Mouse (Mus musculus) embryo, embryonic 11.5 days (tissue): Measurements from ENCODE around the gene Tnp2.
A peak's percentile ranks its signal among the peaks of the same experiment; 100 is the strongest.

Source experiments
- DNase-seq: peaks from one replicate; pipeline ENCODE4 v3.0.0-alpha.2; 2012; ENCODE audit warnings: low read depth, low spot score

Gene Tnp2

DNA sequence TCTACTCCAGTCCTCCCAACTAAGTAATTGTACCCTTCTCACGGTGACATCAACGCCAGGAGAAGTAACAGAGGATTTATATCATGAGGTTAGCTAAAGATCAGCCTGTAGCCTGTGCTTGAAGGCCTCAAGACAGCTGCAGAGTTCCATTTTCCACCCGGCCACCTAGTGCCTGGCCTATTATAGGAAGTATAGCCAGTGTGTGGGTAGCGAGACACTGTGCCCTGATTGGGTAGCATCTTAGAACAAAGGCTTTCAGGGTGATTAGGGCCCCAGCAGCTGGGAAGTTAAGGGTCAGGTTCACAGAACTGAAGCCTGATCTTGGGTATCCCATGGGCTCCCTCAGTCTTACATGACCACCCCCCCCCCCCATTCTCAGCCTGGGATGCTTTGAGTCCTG lies 406 bp upstream of the Tnp2 start:
- no peak for DNase-seq

DNA sequence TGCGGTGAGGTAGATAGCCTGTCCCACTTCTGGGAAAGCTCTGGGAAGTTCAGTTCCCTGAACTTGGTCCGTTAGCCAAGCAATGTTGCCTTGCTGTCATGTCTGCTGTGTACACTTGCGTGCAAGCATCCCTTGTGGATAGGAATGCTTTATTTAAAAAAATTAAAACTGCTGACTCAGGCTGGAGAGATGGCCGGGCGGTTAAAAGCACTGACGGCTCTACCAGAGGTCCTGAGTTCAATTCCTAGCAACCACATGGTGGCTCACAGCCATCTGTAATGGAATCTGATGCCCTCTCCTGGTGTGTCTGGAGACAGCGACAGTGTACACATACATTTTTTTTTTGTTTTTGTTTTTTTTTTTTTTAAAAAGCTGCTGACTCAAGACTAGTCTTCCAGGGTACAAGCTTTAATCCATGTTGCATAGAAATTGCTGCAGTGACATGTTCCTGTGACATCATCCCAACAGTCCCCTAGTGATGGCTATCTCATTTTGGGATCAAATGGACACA lies 857 bp downstream of the Tnp2 start:
- no peak for DNase-seq

DNA sequence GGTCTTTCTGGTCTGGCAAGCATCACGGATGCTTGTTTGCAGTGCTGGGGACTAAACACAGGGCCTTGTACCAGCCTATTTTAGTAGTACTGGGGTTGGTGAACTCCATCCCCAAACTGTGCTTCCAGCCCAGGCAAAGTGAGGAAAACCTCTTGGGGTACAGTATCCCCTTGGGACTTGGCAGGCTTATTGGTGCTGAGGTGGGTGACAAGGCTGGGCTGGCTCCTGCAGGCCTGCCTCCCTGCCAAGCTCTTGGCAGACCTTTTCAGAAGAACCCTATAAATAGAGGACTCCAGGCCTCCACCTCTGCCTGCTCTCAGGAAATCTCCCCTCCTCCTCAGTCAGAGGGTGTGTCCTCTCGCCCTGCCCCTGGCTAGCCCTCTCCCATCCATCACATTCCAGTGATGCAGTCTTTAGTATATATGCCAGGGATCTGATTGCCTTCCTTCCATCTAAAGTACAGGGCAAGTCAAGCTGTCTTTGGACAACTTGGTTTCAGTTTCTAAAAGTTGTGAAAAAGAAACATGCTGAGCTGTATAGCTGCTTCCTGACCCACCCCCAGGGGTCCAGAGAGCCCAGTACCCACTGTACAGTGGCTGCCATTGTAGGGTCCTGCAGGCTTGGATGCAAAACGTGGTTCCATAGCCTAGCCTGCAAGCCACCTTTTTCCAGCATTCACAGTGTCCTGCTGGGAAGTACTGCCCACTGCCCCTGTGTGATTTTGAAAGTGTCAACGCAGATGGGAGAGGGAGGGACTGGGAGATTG lies 1.5 kb downstream of the Tnp2 start:
- DNase-seq, result no peak

DNA sequence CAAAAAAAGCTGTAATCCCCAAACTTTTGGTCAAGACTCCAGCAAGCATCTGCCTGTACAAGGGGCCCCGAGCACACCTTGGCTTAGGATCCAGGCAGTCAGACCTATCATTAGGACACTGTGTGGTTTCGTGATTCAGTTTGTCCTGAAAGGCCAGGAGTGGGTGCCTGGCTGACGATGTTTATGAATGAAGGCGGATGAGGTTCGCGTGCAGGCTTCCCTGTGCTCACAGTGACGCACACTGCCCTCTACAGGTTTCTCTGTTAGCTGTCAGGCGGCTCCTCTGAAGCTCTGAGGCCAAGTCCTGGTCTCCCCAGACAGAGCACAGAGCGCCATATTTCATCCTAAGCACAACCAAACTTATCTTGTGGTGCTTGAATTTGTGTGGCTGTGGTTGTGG lies 2.2 kb downstream of the Tnp2 start:
- peak; percentile 83 for DNase-seq

DNA sequence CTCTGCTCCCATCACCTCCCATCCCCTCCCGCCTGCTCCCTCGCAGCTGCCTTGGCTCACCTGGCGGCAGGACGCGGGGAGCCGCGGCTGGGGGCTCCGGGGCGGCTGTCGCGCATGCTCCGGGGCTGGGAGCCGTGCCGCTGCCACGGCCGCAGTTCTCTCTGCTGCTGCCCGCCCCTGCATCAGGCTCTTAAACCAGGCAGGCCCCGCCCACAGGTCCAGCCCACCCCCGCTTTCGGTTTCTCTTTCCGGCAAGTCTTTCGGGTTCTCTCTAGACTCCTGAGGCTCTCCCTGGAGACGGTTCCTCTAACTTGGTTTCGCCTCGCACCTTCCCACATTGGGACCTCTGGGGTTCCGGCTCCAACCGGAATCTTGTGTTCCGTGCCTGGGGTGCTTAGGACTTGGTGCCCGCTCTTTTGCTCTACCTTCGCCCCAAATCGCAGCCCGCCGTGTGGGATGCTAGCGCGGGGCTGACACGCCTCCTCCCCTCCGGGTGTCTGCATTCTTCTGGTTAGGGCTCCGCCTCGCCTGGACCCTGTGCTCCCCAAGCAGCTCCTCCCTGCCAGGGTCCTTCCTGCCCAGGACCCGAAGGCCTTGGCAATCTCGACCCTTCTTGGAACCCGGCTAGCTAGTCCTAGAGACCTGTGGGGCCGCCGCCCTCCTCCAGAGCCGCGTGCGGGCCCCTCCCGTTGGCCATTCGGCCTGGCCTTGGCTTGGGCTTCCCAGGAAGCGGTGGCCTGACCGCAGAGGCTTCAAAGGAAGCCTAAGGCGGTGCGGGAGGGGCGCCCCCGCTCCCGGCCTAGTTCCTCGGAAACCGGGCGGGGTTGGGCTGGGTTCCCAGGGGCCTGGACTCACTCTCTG lies 2.9 kb downstream of the Tnp2 start, which contains the start of gene Socs1:
Socs1 (minus strand) TSS at position 166 of the 861 bp plus-strand sequence.
- peak; percentile 85 for DNase-seq

DNA sequence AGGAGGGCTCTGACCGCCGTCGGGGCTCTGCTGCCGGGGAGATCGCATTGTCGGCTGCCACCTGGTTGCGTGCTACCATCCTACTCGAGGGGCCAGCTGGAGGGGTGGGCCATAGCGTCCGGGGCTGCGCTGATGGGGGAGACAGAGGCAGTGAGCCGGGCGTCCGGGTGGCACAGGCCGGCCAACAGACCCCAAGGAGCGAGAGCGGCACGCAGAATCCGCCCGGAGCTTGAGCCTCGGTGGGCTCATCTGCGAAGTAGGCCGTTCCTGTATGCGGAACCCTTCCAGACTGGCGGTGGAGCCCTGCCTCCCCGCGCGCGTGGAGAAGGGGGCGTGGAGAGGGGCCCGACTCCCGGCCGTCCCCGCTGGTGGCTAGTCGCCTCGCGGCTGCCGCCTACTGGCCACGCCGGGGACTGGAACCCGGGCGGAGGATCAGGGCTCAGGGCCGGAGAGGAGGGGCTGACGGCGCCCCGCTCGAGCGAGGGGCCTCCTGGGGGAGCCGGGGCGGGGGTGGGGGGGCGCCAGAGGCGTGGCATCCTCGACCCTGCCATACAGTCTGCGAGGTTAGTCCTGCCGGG lies 3.6 kb downstream of the Tnp2 start:
- peak; percentile 86 for DNase-seq

DNA sequence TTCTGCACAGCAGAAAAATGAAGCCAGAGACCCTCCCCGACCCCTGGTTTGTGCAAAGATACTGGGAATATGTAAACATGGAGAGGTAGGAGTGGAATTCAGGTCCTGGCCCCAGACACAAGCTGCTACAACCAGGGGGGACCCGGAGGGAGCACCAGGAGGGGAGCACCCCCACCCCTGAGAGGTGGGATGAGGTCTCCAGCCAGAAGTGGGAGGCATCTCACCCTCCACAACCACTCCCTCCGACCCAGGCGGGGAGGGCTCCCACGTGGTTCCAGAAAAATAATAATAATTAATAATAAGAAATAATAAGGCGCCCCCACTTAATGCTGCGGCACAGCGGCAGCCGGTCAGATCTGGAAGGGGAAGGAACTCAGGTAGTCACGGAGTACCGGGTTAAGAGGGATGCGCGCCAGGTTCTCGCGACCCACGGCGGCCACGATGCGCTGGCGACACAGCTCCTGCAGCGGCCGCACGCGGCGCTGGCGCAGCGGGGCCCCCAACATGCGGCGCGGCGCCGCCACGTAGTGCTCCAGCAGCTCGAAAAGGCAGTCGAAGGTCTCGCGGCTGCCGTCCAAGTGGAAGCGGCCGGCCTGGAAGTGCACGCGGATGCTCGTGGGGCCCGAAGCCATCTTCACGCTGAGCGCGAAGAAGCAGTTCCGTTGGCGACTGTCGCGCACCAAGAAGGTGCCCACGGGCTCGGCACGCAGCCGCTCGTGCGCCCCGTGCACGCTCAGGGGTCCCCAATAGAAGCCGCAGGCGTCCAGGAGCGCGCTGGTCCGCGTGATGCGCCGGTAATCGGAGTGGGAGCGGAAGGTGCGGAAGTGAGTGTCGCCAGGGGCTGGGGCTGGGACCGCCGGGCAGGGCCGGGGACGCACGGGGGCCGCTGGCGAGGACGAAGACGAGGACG lies 4.3 kb downstream of the Tnp2 start:
- DNase-seq, result peak; percentile 20

DNA sequence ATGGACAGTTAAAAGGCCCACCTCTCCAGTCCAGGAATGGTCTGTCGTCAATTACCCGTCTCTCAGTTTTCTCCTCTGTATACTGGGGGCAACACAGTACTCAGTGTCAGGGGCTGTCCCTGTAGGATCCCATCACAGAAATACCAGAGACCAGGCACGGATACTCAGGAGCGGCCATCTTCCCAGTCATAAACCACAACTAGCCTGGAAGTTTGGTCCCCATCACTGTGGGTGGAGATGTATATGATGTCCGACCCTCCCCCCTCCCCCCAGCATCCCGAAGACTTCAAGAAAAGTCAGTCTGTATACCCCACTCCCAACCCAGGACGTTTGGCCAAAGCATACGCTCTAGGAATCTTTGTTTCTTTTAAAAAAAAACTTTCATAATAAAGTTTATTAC lies 5.0 kb downstream of the Tnp2 start:
- DNase-seq, result no peak

DNA sequence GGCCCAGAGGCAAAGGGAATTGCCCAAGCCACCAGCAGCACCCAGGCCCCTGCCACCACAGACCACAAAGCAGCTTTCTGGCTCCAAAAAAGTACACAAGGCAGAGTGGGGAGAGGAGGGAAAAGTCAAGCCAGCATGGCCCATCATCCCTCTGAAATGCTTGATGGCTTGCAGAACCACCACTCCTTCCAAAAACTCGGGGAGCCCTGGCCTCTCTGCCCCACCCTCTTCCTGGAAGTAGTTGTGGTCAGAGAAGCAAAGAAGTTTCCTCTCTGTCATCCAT lies 5.4 kb downstream of the Tnp2 start:
- no peak for DNase-seq

DNA sequence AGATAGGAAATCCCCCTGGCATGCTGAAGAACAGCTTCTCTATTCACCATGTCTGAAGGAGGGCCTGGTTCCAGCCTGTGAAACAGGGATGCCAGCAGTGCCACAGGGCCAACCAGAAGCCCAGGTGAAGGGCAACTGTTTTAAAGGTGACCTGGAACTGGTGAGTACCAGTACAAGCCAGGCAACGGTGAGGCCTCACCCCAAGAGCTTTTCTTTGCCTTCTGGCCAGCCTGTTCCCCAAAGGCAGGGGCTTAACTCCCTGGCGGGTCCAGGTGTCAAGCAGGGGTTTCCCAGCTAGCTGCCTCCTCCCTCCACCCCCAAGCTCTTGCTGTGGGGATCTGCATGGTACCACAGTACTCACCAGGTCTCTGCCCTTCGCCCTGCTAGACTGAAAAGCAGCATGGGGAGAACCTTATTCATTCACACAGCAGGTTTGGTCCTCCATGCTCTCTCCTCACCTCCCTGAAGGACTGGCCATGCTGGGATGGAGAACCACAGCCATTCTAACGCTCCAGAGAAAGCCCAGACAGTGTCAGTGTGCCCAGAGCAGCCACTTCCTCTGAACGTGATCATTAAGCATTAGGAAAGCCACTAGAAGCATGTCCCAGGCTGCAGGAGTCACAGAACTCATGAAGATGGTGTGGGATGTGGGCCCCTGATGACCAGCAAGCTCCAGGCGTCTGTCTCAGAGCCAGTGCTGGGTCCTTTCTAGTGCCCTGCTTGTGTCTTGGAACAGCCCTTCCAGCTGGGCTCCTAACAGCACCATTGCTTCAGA lies 5.9 kb downstream of the Tnp2 start:
- DNase-seq, result no peak

DNA sequence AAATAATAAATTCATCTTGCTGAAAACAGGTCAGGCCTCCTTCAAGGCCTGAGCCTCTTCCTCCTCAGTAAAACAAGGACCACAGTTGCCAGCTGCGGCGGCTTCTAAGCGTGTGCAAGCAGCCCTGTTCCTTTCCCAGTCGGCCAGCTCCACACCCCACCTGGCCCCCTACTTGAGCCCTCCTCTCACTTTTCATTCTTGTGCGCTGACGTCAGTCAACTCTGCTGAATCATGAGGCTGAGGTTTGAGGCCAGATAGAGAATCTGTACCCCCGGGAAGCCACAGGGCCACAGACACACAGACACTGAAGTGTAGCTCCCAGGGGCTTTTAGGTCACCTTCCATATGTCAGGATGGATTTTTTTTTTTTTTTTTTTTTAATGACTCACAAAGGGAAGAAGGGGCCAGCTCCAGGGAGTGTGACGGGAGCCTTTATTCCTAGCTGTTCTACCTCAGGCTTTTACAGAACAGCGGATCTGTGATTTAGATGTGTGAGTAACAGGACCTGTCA lies 6.5 kb downstream of the Tnp2 start:
- peak; percentile 24 for DNase-seq

DNA sequence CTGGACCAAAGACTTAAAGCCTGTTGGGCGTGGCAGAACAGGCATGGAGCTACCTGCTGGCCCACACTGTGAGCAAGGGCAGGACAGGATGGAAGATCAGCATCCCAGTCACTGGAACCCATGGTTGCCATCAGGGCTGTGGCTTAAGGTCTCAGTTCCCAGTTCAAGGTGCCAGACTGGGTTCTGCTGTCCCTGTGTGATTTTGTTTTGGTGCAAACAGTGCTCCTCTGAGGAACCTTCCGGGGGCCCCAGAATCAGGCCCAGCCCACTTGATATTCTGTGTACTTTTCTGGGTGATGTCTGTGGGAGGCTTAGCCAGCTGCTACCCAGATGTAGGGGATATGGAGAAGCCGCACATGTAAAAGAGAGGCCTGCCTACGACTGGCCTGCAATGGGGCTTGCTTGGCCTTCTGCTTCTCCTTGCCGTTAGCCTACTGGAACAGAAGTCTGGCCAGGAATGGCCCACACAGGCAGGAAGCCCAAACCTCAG lies 7.8 kb downstream of the Tnp2 start:
- DNase-seq, result no peak

DNA sequence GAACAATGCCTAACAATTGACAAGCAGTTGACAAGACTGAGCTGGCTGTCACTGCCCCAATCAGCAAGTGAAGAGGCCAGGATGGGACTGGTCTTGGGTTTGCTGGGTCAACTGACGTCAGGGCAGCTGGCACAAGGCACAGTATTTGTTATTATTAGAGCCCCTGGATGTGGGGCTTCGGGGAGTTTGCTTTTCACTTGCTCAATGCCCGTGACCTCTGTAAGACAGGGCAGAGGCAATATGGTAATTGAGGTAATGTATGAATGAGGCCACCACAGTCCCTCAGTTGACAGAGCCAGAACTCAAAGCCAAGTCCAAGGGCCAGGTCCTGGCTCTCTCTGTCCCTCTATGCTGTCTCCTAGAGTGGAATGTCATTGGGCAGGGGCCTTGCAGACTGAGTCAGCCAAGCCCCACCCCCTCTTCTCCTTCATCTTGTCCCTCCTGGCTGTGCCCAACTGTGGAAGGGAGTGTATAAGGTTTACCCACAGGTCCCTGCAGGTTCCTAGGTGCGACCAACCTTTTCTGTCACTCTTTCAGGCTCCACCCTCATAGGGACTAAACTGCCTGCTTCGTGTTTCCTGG lies 10.8 kb downstream of the Tnp2 start:
- DNase-seq, result no peak

DNA sequence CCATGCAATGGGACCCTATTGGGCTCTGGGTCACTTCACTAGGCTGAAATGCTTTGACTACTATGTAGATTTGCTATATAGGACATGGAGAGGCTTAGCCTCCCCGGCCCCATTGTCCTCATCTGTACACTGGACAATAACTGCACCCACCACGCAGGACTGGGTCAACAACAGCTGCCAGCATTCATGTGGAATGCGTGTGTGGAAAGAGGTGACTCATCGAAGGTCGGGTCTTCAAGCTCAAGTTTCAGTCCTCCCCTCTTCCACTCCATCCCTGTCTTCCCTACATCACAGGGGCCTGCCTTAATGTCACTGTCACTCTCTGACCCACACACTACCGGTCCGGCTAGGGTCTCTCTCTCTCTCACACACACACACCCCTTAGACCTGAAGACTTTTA lies 12.1 kb downstream of the Tnp2 start:
- DNase-seq, result no peak

DNA sequence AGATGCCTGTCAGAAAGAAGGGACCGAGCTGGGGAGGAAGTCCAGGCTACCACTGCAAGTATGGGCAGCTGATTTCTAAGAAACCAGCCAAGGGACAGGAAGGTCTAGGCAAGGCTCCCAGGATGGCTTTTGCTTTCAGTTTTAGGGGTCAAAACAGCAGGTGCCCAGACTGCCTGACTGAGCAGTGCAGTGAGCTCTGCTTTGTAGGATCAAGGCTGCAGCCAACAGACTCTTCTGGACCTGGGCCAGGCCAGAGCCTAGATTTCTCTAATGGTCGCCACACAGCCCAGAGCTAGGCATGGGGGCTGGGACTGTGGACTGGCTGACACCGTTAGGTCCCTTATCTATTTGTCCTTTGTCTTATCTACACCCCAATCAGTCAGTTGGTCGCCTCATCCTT lies 13.7 kb downstream of the Tnp2 start:
- DNase-seq, result no peak

DNA sequence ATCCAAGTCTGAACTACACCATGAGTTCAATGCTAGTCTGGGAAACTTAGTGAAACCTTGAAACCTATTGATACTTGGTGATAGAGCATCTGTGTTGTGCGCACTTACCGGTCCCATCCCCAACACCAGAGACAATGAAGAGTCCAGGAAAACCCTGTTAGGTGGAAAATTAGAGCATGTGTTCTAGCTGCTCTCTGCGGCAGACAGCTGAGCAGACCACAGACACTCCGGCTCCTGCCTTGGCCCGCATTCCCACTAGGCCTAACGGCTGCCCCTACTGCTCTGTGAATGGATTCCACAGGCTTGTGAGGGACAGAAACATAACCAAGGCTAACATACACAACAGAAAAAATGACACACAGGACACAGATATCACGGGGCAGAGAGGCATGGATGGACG lies 14.9 kb downstream of the Tnp2 start:
- no peak for DNase-seq

DNA sequence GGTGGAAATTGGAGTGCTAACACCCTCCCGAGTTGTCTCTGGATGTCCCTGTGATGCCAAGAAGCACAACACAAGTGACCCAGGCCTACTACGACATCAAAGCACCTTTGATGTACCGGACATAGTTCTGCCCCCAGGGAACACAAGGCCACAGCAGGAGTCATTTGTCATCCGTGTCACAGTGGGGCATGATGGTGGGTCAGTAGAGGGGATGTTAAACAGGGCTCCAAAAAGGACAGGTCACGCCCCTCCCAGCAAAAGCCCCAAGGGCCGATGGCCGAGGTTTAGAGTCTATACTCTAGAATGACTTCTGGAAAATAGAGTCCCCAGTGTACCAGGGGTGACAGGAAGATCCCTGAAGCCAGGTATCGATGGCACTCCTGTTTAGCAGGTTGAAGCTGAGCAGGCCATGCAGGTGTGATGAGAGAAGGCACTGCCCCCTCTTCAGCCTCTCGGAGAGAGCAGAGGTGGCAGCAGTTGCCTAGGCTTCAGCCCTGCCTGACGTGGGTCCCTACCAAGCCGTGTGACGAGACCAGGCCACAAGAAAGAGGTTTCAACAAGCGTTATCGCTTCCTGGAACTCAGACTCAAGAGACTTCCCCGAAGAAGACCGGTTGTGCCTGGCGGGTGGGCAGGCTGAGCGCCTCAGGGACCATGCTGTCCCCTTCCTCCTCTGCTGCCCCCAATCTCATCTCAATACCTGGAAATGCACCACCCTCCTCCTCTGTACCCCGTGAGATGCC lies 16.5 kb downstream of the Tnp2 start:
- no peak for DNase-seq

DNA sequence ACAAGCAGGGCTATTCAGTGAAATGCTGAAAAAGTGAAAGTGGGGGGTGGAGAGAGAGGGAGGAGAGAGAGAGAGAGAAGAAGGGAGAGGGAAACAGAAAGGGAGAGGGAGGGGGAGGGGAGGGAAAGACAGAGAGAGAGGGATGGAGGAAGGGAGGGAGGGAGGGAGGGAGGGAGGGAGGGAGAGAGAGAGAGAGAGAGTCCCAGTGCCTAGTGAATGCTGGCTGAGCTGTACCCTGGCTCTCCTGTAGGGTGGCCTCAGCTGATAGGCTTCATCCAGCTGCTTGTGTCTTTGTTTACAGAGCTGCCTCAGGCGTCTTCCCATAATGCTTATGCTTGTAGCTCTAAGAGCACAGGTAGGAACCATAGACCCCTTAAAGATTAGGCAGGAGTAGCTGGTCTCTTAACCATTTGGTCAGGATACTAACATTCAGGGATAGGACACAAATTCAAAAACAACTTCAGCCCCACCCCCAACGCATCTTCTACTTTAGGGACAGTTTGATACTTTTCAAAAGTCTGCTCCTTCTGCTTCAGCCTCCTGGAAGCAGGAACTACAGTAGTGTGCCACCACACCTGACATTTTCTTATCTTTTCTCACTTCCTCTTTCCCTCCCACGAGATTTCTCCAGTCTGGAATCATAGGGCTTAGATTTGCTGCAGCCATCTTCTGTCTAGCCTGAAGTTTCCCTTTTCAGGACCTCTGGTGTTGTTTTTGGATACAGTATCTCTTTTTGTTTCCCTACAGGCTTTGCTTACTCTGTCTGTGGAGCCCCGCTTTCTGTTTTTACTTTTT lies 17.7 kb downstream of the Tnp2 start:
- no peak for DNase-seq
